Mouse (Mus musculus): Measurements from ENCODE around the gene Wfdc16. TPM values are rescaled to one million over a fixed set of nuclear protein-coding genes. Genes with fewer than 3 reads are reported as not detected.

The Wfdc16 gene
- not detected for total RNA-seq (2021)
- long read RNA-seq, experiment 1, result 0 reads
- long read RNA-seq, experiment 2, result 0 reads

DNA sequence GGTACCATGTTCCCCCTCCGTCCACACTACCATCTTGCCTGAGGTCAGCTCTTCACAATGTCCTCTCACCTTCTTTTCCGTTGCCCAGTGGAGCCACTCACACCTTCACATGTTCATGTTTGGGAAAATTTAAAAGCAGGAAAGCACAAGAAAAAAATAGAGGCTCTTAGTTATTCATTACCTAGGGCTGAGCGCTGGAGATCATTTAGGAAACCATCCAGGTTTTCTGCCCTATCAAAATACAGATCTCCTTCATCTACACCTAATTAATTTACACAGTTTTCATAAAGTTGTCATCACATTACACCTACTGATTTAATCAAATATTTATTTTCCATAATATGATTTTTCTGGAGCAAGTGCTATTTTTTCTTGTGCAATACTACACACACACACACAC is at the start of gene Wfdc16:
Wfdc16 (minus strand) TSS at position 101 of the 400 bp plus-strand sequence.
- no peak for DNase-seq
- TF ChIP-seq CTCF (IDR thresholded peaks at IDR 0.05), result no peak
- intact Hi-C loops (cut with DNase I), result no loop called here
- Histone ChIP-seq H3K4me3 (no peak within 1 kb of the TSS), H3K27ac (no peak within 1 kb of the TSS)

GRCm38 (mm10) chr2:164684807-164685206 is 46.2 kb upstream of the Wfdc16 start, which contains the start of gene Wfdc13:
Gene Wfdc13 (plus strand): TSS chr2:164685107.
- intact Hi-C loops (cut with DNase I), result no loop called here
- Histone ChIP-seq H3K27ac (no peak within 1 kb of the TSS), H3K4me3 (no peak within 1 kb of the TSS)
- DNase-seq, result no peak
- no peak for TF ChIP-seq CTCF (IDR thresholded peaks at IDR 0.05)

DNA sequence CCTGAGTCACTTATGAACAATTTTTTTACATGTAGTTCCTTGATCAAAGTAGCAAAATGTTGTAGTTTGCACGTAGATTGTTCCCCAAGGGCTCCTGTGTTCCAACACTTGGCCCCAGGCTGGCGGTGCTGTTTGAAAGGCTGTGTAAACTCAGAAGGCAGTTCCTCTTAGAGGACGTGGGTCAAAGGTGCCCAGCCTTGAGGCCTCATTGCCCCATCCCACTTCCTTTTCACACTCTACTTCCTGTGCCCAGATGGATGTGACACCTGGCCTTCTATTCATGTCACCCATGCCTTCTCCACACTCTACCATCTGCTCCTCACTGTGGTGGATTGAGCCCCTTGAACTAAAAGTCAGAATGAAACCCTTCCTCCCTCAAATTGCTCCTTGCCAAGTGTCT is 41.3 kb upstream of the Wfdc16 start:
- intact Hi-C loops (cut with DNase I), result loop anchor here (2.0 to 5.0 kb wide), 2 partner anchors 47 to 119 kb away; no protein-coding TSS in a partner anchor
- TF ChIP-seq CTCF (IDR thresholded peaks at IDR 0.05), result no peak
- no peak for DNase-seq
- Histone ChIP-seq H3K27ac (no peak overlapping the region), H3K4me3 (no peak overlapping the region)

DNA sequence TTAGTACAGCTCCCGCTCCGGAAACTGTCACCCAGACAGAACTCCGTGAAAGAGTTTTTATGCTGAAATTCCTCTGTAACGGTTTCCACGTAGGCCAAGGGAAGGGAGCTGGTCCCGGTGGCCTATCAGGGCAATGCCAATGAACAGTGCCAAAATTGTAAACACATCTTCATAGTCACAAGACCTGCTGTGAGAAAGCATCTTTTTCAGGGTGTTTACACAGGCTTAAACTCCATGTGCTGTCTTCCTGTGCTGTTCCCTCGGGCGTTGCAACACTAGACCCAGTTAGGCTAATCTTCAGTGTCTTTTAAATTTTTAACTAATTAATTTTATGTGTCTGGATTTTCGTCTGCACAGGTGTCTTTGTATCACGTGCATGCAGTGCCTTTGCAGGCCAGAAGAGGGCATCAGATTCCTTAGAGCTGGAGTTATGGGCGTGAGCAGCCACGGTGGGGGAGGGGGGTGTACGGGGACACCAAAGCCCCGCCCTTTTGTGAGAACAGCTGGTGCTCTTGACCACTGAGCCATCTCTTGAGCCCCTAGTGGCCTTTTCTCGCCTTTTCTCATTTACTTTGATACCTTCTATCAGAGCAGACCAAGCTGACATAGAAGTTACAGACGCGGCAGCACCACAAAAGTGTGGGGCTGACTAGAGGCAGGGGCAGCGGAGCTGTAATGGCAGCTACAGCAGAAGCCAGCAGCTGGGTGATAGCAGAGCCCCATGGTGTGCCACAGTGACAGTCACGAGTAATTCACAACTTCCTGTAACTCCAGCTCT is 40.4 kb upstream of the Wfdc16 start:
- peak; percentile 71 for TF ChIP-seq CTCF (IDR thresholded peaks at IDR 0.05)
- peak; percentile 79 for DNase-seq
- H3K4me3 ChIP-seq, result peak overlapping the region; percentile 58
- intact Hi-C loops (cut with DNase I), result loop anchor here (2.0 to 5.0 kb wide), 2 partner anchors 48 to 120 kb away; no protein-coding TSS in a partner anchor
- no peak overlapping the region for H3K27ac ChIP-seq

DNA sequence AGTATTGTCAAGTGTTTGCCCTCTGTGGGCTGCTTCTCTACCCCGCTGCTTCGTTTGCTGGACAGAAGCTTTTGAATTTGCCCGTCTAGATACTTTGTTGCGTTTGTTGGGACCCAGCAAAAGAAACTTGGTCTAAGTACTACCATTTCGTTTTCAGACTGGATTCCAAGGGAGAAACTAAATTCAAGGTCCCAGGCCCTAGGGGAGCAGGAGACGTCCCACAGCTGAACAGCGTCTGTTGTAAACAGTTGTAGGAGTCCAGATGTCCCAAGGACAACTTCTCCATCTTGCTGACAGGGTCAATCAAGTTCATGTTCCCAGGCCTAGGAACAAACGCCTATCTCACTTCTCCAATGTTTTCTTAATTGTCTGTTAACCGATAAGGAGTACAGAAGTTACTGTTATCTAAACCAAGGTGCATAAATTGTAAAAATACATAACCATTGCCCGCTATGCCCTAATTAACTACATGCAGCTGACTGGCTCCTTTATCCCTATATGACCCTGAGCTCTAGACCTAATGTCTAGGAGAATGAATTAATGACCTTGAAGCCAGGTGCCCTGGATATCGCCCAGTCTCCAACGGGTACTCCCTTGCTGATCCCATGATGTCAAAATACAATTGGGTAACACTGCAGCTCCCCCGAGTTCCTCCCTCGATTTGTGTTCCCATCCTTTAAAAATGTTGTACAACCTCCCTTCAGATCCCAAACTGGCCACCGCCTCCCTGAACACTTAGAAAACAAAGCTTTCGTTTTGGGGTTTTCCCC is 38.5 kb upstream of the Wfdc16 start:
- Histone ChIP-seq H3K4me3 (no peak overlapping the region), H3K27ac (no peak overlapping the region)
- DNase-seq, result no peak
- no peak for TF ChIP-seq CTCF (IDR thresholded peaks at IDR 0.05)
- intact Hi-C loops (cut with DNase I), result loop anchor here (5.0 kb wide), 1 partner anchor 50 kb away; no protein-coding TSS in a partner anchor

DNA sequence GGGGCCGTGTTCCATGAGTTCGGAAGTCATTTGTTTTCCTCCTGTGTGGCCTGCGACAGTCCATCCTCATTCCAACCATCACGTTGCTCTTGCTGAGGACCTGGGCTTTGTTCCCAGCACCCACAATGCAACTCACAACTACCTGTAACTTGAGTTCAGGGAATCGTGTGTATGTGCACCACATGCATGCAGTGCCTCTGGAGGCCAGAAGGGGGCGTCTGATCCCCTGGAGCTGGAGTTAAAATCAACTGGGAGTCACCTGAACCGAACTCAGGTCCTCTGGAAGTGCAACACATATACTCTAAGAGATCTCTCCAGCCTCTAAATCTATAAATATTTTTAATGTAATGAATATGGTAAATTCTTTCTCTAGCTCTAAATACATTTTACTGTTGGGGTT is 37.5 kb upstream of the Wfdc16 start:
- intact Hi-C loops (cut with DNase I), result loop anchor here (5.0 kb wide), 1 partner anchor 51 kb away; no protein-coding TSS in a partner anchor
- DNase-seq, result no peak
- Histone ChIP-seq H3K27ac (no peak overlapping the region), H3K4me3 (no peak overlapping the region)
- TF ChIP-seq CTCF (IDR thresholded peaks at IDR 0.05), result peak; percentile 12; the same call in 1 of the 2 replicates

DNA sequence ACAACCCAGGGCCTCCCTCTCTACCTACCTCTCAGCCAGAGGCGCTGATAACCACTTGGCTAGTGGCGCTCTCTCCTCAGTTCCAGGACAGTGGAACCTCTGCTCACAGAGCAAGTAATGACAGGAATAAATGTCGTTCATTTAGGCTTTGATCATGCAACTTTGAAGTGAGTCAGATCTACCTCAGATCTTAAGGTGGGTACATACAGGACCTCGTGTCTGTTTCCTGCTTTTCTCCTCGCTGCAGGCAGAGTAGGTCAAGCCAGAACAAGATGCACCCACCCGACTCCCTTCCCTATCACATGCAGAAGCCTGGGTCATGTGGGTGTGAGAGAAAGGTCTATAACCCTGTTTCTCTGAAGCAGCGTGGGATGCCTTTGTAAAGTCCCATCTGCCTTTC is 35.4 kb upstream of the Wfdc16 start, which contains the start of gene Wfdc11:
Wfdc11 (minus strand) TSS at position 101 of the 400 bp plus-strand sequence.
- intact Hi-C loops (cut with DNase I), result no loop called here
- TF ChIP-seq CTCF (IDR thresholded peaks at IDR 0.05), result no peak
- no peak within 1 kb of the TSS for H3K4me3 ChIP-seq
- DNase-seq, result no peak
- H3K27ac ChIP-seq, result no peak within 1 kb of the TSS

GRCm38 (mm10) chr2:164670938-164671337 is 32.3 kb upstream of the Wfdc16 start:
- no peak for TF ChIP-seq CTCF (IDR thresholded peaks at IDR 0.05)
- intact Hi-C loops (cut with DNase I), result no loop called here
- no peak for DNase-seq
- Histone ChIP-seq H3K4me3 (no peak overlapping the region), H3K27ac (no peak overlapping the region)

DNA sequence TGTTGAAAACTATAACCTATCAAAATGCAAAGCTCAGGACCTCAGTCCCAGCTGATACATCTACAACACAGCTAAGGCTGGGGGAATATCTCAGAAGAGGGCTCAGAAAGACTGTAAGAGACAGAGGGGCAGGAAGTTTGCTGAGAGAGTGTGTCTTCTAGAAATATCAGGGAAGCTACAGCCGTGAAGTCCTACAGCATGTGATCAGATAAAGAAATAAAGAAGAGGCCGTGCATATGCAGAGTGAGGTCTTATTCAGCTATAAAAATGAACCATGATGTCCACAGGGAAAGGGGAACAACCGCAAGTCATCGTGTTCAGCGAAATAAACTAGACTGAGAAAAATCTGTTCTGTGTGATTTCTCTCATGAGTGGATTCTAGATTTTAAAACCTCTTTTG is 31.7 kb upstream of the Wfdc16 start:
- no peak for DNase-seq
- no peak overlapping the region for H3K4me3 ChIP-seq
- no peak for TF ChIP-seq CTCF (IDR thresholded peaks at IDR 0.05)
- intact Hi-C loops (cut with DNase I), result no loop called here
- H3K27ac ChIP-seq, result no peak overlapping the region

GRCm38 (mm10) chr2:164664851-164665250 is 26.3 kb upstream of the Wfdc16 start:
- TF ChIP-seq CTCF (IDR thresholded peaks at IDR 0.05), result no peak
- no peak for DNase-seq
- intact Hi-C loops (cut with DNase I), result no loop called here
- Histone ChIP-seq H3K4me3 (no peak overlapping the region), H3K27ac (no peak overlapping the region)

DNA sequence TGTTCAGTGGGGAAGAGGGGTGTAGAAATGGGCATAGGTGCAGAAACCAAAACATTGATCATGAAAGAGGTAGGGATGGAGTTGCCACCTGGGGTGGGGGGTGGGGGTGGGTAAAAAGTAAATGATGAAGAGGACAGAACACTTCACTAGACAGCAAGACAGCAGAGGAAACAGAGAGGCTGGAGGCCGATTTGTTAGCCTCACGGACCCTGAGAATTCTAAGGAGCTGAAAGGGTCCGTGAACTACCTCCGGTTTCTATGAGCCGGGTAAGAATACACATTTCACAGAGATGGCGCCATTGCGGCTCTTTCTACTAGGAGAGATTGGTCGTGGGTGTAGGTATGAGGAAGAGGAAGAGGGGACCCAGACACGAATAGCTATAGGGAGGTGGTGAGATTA is 17.9 kb upstream of the Wfdc16 start, which contains the start of gene Wfdc9:
Wfdc9 (minus strand) TSS at position 101 of the 400 bp plus-strand sequence.
- no peak within 1 kb of the TSS for H3K27ac ChIP-seq
- no peak within 1 kb of the TSS for H3K4me3 ChIP-seq

DNA sequence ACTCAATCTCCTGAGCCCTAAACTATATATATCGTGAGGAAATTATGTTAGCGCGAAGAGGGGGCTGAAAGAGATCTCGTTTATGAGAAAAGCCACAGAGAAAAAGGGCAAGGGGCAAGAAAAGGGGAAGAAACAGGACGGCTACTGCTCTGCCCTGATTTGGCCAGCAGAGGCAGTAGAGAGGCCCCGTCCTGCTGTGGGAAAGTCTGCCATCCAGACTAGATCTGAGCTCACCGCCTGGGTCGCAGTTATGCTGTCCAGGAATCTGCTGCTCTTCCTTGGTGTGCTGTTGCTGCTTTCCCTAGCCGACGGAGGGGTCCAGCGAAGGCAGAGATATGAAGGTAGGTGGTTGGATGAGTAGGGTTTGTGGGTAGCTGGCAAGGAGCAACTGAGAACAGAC is 17.3 kb upstream of the Wfdc16 start, which contains the start of gene Wfdc10:
Wfdc10 (plus strand) TSS at position 189 of the 400 bp plus-strand sequence.
- DNase-seq, result peak; percentile 28
- intact Hi-C loops (cut with DNase I), result no loop called here
- no peak within 1 kb of the TSS for H3K27ac ChIP-seq
- peak; percentile 75 for TF ChIP-seq CTCF (IDR thresholded peaks at IDR 0.05)
- no peak within 1 kb of the TSS for H3K4me3 ChIP-seq

More for the DNA sequence above, 17.9 kb upstream of the Wfdc16 start, which contains the start of gene Wfdc9:
- intact Hi-C loops (cut with DNase I), result no loop called here
- no peak for DNase-seq
- TF ChIP-seq CTCF (IDR thresholded peaks at IDR 0.05), result no peak
